Comparison of ENCODE assay signal across 8 mouse cellular contexts in the genomic region with DNA sequence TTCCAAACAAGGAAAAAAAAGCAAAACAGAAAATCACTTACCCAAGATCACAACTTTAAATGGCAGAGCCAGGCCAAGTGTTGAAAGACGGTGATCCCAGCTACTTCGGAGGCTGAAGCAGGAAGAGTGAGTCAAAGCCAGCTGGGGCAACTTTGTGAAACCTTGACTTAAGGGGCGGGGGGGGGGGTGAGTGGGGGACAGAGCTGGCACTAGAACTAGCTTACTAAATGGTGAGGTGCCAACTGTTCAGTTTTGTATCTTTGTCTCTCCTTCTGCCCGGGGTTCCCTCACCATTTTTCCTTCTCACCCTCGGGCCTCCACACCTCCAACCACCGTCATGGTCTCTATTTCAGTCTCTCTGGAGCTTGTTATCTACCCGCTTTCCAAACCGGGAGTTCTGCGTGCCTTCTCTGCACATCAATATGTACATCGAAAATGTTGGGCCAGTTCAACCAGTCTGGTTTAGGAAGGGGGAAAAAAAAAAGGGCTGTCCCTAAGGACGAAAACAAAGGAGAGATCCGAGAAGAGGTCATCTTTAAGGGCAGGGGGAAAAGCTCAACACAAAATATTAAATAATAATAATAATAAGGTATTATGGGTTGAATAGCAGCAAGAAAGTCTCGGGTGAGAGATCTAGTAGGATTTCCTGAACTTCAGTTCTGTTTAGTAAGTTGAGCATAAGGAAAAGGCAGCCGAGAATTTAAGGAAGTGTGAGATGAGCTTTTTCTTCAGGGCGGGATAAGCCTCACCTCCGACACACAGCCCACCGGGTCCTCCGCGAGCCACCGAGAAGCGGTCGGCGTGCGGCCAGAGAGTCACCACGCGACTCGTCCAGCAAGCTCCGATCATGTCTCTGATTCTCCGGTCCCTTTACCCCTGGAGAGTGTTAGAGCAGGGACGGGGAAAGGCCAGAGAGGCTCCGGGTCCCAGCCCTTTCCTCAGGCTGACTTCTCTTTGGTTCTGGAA. TPM values are rescaled to one million over a fixed set of nuclear protein-coding genes. Genes with fewer than 3 reads are reported as not detected.
A peak's percentile ranks its signal among the peaks of the same experiment; 100 is the strongest.
DNase-seq lines count a peak whose midpoint lies in the region; ATAC-seq and TF ChIP-seq lines count a peak whose summit lies in the region.

No protein-coding gene starts in this region.

- H3K27ac ChIP-seq in gastrocnemius, adult 2 months = peak overlapping the region; percentile 94
- peak overlapping the region; percentile 90 for H3K27ac ChIP-seq in forebrain, embryonic 13.5 days
- H3K27ac ChIP-seq in liver, embryonic 14.5 days = peak overlapping the region; percentile 73

- peak; percentile 11 for ATAC-seq in forebrain, embryonic 13.5 days
- ATAC-seq in liver, embryonic 14.5 days (ENCODE audit: insufficient read depth) = peak; percentile 45
- ATAC-seq in monocyte, adult 5-6 weeks (replicated peaks; ENCODE audit: insufficient number of reproducible peaks, low FRiP score, low TSS enrichment, poor library complexity, severe bottlenecking) = no peak

- DNase-seq in gastrocnemius, adult 2 months = no peak
- DNase-seq in gastrocnemius, postnatal 25 days = no peak
- DNase-seq in liver, embryonic 14.5 days (ENCODE audit: low read depth in 3 of 3, low spot score in 3 of 3) = no peak
- no peak for DNase-seq in left cerebral cortex, adult 11 months (ENCODE audit: low spot score)
- no peak for DNase-seq in left cerebral cortex, postnatal 36 days (ENCODE audit: low spot score in 2 of 2)

- WGBS in forebrain, embryonic 13.5 days = 12% methylated on average over 31 of the region's 31 CpGs
- WGBS in liver, embryonic 14.5 days (ENCODE audit: insufficient replicate concordance) = 5% methylated on average over 31 of the region's 31 CpGs

- H3K9me3 ChIP-seq in forebrain, embryonic 13.5 days (replicated peaks) = no peaks in the 10 kb centered on the region
- no peaks in the 10 kb centered on the region for H3K9me3 ChIP-seq in liver, embryonic 14.5 days (ENCODE audit: control insufficient read depth, low read length)

- H3K27me3 ChIP-seq in C2C12 (ENCODE audit: control insufficient read depth, insufficient read depth, insufficient read length) = no peaks in the 10 kb centered on the region
- no peaks in the 10 kb centered on the region for H3K27me3 ChIP-seq in forebrain, embryonic 13.5 days
- no peaks in the 10 kb centered on the region for H3K27me3 ChIP-seq in liver, embryonic 14.5 days (ENCODE audit: control insufficient read depth, insufficient read depth, low read length)

- intact Hi-C loops in gastrocnemius, adult 2 months (cut with DNase I) = loop anchor here (10.0 kb wide), 2 partner anchors 1162 to 1342 kb away; a partner anchor contains a TSS
- intact Hi-C loops in left cerebral cortex, postnatal 36 days (cut with DNase I) = no loop called here

- peaks cover 29% of the 10 kb centered on the region for H3K36me3 ChIP-seq in C2C12 (ENCODE audit: control insufficient read depth, insufficient read depth)
- peaks cover 46% of the 10 kb centered on the region for H3K36me3 ChIP-seq in forebrain, embryonic 13.5 days (ENCODE audit: poor library complexity, severe bottlenecking)
- H3K36me3 ChIP-seq in liver, embryonic 14.5 days (replicated peaks; ENCODE audit: control insufficient read depth, insufficient read depth, low read depth) = peaks cover 31% of the 10 kb centered on the region

- peak overlapping the region; percentile 96 for H3K4me2 ChIP-seq in forebrain, embryonic 13.5 days
- peak overlapping the region; percentile 81 for H3K4me2 ChIP-seq in liver, embryonic 14.5 days (ENCODE audit: low read depth)

- H3ac ChIP-seq in C2C12 (ENCODE audit: control insufficient read depth, insufficient read length, low read depth) = peak overlapping the region; percentile 85

- no peak for TF ChIP-seq EP300 in liver, embryonic 14.5 days (IDR thresholded peaks at IDR 0.05; ENCODE audit: low read depth)

- H3K4me3 ChIP-seq in gastrocnemius, adult 2 months = peak overlapping the region; percentile 93
- peak overlapping the region; percentile 71 for H3K4me3 ChIP-seq in C2C12 (ENCODE audit: insufficient read depth, poor library complexity, severe bottlenecking)
- H3K4me3 ChIP-seq in forebrain, embryonic 13.5 days = peak overlapping the region; percentile 93
- peak overlapping the region; percentile 90 for H3K4me3 ChIP-seq in liver, embryonic 14.5 days (ENCODE audit: insufficient read depth in 1 of 2, low read depth in 2 of 2, low read length in 2 of 2)

- H3K79me2 ChIP-seq in C2C12 (ENCODE audit: control insufficient read depth, insufficient read depth) = peaks cover 74% of the 10 kb centered on the region

- TF ChIP-seq CTCF in gastrocnemius, adult 2 months (IDR thresholded peaks at IDR 0.05) = no peak
- no peak for TF ChIP-seq CTCF in C2C12 (IDR thresholded peaks at IDR 0.05; ENCODE audit: control insufficient read depth, insufficient read depth, insufficient read length)
- no peak for TF ChIP-seq CTCF in liver, embryonic 14.5 days (IDR thresholded peaks at IDR 0.05; ENCODE audit: low read depth)

- H3K79me3 ChIP-seq in C2C12 (ENCODE audit: low read depth) = peaks cover 49% of the 10 kb centered on the region

- peaks cover 49% of the 10 kb centered on the region for H3K4me1 ChIP-seq in forebrain, embryonic 13.5 days
- H3K4me1 ChIP-seq in liver, embryonic 14.5 days (replicated peaks; ENCODE audit: control insufficient read depth in 2 of 2, insufficient read depth in 2 of 2, low read length in 1 of 2) = peaks cover 21 to 26% of the 10 kb centered on the region in 2 experiments

- peak overlapping the region; percentile 85 for H3K9ac ChIP-seq in forebrain, embryonic 13.5 days
- H3K9ac ChIP-seq in liver, embryonic 14.5 days (replicated peaks) = peak overlapping the region; percentile 99

TF ChIP-seq in C2C12, 6 proteins besides CTCF, POLR2A, EP300 and RAD21:
- TF ChIP-seq MYOD1 (IDR thresholded peaks at IDR 0.05; ENCODE audit: control insufficient read depth, insufficient read length, low read depth) (no peak), MYOG (IDR thresholded peaks at IDR 0.05; ENCODE audit: control insufficient read depth, extremely low read depth, insufficient read length) (no peak), FOSL1 (IDR thresholded peaks at IDR 0.05; ENCODE audit: insufficient read depth, low read length, poor library complexity, severe bottlenecking) (no peak), MAX (IDR thresholded peaks at IDR 0.05) (no peak), USF1 (IDR thresholded peaks at IDR 0.05; ENCODE audit: low read depth) (no peak), CEBPB (IDR thresholded peaks at IDR 0.05; ENCODE audit: low read depth) (no peak)

RNA-seq across cellular contexts. Expression of a gene that starts 0.6 kb away (rescaled TPM):
- 10 to 100 TPM; 14.4 to 15.8 TPM for total RNA-seq in gastrocnemius, adult 2 months (2021)
- 10 to 100 TPM in 1 of 2 experiments, 1 to 10 TPM in 1; 8.5 to 12.7 TPM for total RNA-seq in gastrocnemius, postnatal 25 days (2021)
- 16.9 TPM for polyA plus RNA-seq in C2C12 (2012; fragmentation: generic; extraction: Trizol)
- polyA plus RNA-seq in forebrain, embryonic 13.5 days (2015; fragmentation: Nextera tagmentation; extraction: Ambion mirVana) = 25.3 and 29.7 TPM in 2 replicates
- 7.6 and 9.1 TPM in 2 replicates for polyA plus RNA-seq in liver, embryonic 14.5 days (2012; rRNA removed)
- 5.8 and 9.0 TPM in 2 replicates for polyA plus RNA-seq in liver, embryonic 14.5 days (2014; fragmentation: Nextera tagmentation; extraction: Ambion mirVana)
- 11.0 to 15.9 TPM (median 11.5 TPM) in 3 replicates for total RNA-seq in monocyte, adult 5-6 weeks (2017)
- 10 to 100 TPM; 29.9 to 30.0 TPM for total RNA-seq in left cerebral cortex, postnatal 36 days (2021)

RNA-seq across cellular contexts. Expression of a gene that starts 2.0 kb away (rescaled TPM):
- 100 to 1,000 TPM; 451 to 508 TPM for total RNA-seq in gastrocnemius, adult 2 months (2021)
- 100 to 1,000 TPM; 433 to 449 TPM for total RNA-seq in gastrocnemius, postnatal 25 days (2021)
- polyA plus RNA-seq in C2C12 (2012; fragmentation: generic; extraction: Trizol) = 4,453 TPM
- 808 and 823 TPM in 2 replicates for polyA plus RNA-seq in forebrain, embryonic 13.5 days (2015; fragmentation: Nextera tagmentation; extraction: Ambion mirVana)
- 499 and 605 TPM in 2 replicates for polyA plus RNA-seq in liver, embryonic 14.5 days (2012; rRNA removed)
- 832 and 846 TPM in 2 replicates for polyA plus RNA-seq in liver, embryonic 14.5 days (2014; fragmentation: Nextera tagmentation; extraction: Ambion mirVana)
- total RNA-seq in monocyte, adult 5-6 weeks (2017) = 966 to 1,078 TPM (median 1,028 TPM) in 3 replicates
- 100 to 1,000 TPM; 284 to 337 TPM for total RNA-seq in left cerebral cortex, postnatal 36 days (2021)

RNA-seq across cellular contexts. Expression of a gene that starts 3.8 kb away (rescaled TPM):
- total RNA-seq in gastrocnemius, adult 2 months (2021) = under 1 TPM; 0.08 to 0.31 TPM
- under 1 TPM; 0.13 to 0.29 TPM for total RNA-seq in gastrocnemius, postnatal 25 days (2021)
- 0.48 TPM for polyA plus RNA-seq in C2C12 (2012; fragmentation: generic; extraction: Trizol)
- 1.3 TPM in 2 replicates for polyA plus RNA-seq in forebrain, embryonic 13.5 days (2015; fragmentation: Nextera tagmentation; extraction: Ambion mirVana)
- 0.31 and 0.32 TPM in 2 replicates for polyA plus RNA-seq in liver, embryonic 14.5 days (2012; rRNA removed)
- polyA plus RNA-seq in liver, embryonic 14.5 days (2014; fragmentation: Nextera tagmentation; extraction: Ambion mirVana) = 0.14 and 0.32 TPM in 2 replicates
- total RNA-seq in monocyte, adult 5-6 weeks (2017) = 0.78 to 1.4 TPM in 2 of 3 replicates, not detected in the other
- total RNA-seq in left cerebral cortex, postnatal 36 days (2021) = not detected

RNA-seq across cellular contexts. Expression of a gene that starts 8.4 kb away (rescaled TPM):
- total RNA-seq in gastrocnemius, adult 2 months (2021) = not detected
- total RNA-seq in gastrocnemius, postnatal 25 days (2021) = not detected
- polyA plus RNA-seq in C2C12 (2012; fragmentation: generic; extraction: Trizol) = 0.33 TPM
- polyA plus RNA-seq in forebrain, embryonic 13.5 days (2015; fragmentation: Nextera tagmentation; extraction: Ambion mirVana) = not detected in 2 replicates
- polyA plus RNA-seq in liver, embryonic 14.5 days (2012; rRNA removed) = not detected in 2 replicates
- polyA plus RNA-seq in liver, embryonic 14.5 days (2014; fragmentation: Nextera tagmentation; extraction: Ambion mirVana) = not detected in 2 replicates
- not detected in 3 replicates for total RNA-seq in monocyte, adult 5-6 weeks (2017)
- total RNA-seq in left cerebral cortex, postnatal 36 days (2021) = not detected

RNA-seq across cellular contexts. Expression of a gene that starts 12.3 kb away (rescaled TPM):
- 100 to 1,000 TPM in 1 of 2 experiments, 1 to 10 TPM in 1; 8.8 to 105 TPM for total RNA-seq in gastrocnemius, adult 2 months (2021)
- 100 to 1,000 TPM in 1 of 2 experiments, 10 to 100 TPM in 1; 14.3 to 121 TPM for total RNA-seq in gastrocnemius, postnatal 25 days (2021)
- polyA plus RNA-seq in C2C12 (2012; fragmentation: generic; extraction: Trizol) = 5.6 TPM
- polyA plus RNA-seq in forebrain, embryonic 13.5 days (2015; fragmentation: Nextera tagmentation; extraction: Ambion mirVana) = 2.5 and 3.0 TPM in 2 replicates
- polyA plus RNA-seq in liver, embryonic 14.5 days (2012; rRNA removed) = 0.69 and 0.80 TPM in 2 replicates
- polyA plus RNA-seq in liver, embryonic 14.5 days (2014; fragmentation: Nextera tagmentation; extraction: Ambion mirVana) = 0.51 and 0.54 TPM in 2 replicates
- total RNA-seq in monocyte, adult 5-6 weeks (2017) = 4.3 to 13.1 TPM (median 4.5 TPM) in 3 replicates
- 100 to 1,000 TPM; 128 to 138 TPM for total RNA-seq in left cerebral cortex, postnatal 36 days (2021)
